Mouse (Mus musculus) kidney, postnatal 14 days (tissue): Measurements from ENCODE around the gene Pcsk5.

Source experiments
- DNase-seq: peaks from one replicate; pipeline ENCODE4 v3.0.0; 2022; ENCODE audit warnings: mixed read lengths

Pcsk5 gene

DNA sequence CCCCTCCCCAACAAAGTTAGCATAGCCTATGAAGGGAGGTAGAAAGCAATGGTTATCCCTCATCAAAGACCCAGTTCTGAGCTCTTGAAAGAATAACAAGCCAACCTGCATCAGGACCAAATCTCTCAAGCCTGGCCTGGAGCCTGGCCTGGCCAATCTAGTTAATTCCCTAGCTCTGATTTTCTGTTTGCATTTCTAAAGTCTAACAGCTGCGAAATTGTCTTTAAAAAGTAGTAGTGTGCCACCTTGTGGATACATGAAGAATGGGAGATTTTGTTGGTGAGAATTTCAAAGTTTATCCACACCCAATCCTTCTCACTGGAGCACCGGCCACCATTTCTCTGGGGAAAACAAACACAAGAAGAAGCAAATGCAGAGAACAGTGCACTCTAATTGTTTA lies 449.0 kb downstream of the Pcsk5 start:
- DNase-seq: no peak

DNA sequence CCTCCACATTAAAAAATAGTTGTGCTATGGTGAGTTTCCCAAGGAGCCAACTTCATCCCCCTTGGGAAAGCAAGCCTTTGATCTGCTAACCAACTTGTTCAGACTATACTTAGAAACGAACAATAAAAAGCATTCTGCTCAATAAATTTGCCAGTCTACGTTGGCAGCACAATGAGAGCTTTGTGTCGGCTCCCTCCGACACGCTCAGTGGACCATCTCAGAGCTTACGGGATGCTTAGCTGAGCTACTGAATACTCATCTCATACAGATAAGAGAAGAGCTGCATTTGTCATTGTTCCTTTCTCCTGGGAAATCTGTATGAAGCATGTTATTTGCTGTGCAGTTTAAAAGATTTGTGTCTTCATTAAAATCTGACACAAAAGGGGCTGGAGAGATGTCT lies 451.0 kb downstream of the Pcsk5 start:
- DNase-seq: no peak

- no peak for DNase-seq
Measured at GRCm38 (mm10) chr19:17385426-17385825, 452.0 kb downstream of the Pcsk5 start.

DNA sequence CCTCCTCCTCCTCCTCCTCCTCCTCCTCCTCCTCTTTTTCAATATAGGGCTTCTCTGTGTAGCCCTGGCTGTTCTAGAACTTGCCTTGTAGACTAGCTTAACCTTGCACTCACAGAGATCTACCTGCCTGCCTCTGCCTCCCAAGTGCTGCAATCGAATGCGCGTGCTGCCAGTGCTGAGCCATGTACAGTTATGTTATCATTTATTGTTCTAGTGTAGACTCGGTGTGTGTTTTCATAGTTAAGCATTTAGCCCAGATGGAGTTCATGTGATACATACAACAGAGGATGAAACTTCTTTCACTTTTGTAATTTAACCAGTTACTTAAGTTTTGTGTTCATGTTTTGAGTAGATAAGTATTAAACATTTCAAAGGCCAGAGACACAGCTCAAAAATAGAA lies 452.4 kb downstream of the Pcsk5 start:
- DNase-seq: no peak

DNA sequence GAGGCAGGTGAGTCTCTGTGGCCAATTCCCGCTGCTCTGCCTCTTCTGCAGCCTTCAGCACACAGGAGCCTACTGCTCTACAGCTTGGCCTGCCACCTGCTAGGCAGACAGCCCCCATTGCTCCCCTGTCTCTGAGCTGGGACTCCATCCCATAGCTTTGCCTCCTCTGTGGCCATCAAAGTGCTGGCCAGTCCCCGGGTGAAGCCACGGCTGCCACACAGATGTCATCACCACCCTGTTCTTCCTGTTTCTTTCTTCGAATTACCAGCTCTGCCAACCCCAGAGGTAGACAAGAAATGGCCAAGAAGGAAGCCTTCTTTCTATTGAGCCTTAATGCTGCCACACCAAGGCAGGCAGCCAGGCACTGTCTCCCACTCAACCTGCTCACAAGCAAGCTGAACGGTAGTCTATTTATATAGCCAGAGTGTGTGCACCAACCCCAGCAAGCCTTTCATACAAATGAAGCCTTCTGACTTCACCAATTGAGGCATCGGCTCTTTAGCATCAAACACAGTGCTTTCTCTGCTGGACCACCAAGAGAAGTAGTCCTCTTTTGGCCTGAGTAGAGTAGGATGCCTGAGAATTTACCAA lies 454.5 kb downstream of the Pcsk5 start:
- DNase-seq: no peak
